Mouse (Mus musculus): ENCODE results near the gene Tmc2.

The Tmc2 gene

DNA sequence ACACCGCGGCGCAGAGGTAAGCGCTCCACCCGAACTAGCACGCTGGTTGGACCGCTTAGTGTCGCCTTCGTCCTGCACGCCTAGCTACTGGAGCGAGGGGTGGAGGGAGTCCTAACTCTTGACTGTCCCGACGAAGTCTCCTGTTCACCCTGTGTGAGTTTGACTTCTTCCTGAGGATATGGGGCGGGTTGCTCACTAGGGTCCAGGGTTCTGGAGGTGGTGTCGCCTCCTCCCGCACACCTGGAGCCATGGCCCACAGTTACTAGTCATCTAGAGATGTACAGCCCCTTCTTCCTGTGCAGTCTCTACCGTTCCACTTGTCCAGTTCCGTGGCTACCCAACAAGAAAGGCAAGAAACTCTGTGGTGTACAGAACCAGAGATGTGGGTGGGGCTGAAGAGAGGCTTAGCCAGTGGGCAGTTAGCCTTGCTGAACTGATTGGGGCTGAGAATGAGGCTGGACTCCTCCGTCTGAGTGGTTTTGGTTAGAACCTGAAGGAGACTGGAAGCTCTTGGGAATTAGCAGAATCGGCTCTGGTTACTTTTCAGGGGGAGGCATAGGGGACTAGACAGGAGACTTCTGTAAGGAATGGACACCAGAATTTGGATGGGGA lies 101.2 kb downstream of the Tmc2 start:
- DNase-seq (ENCODE audit: low spot score) = peak; percentile 52

DNA sequence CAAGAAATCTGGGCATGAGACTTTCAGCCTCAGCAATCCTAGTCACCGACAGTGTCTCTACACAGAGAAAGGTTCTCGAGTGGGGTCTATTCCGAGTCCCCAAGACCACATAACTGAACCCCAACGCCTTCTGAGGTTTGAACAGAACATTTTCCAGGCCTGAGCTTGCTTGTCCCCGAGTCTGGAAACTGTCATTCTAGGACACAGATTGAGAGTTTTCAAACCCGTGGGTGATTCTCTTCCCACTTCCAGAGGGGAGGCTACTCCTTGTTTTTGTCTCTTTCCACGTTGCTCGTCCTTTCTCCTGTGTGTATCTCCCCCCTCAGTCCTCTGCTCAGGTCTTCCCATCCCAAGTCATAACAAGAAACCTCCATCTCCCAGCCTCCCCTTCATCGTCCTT lies 102.6 kb downstream of the Tmc2 start:
- no peak for DNase-seq (ENCODE audit: low spot score)

DNA sequence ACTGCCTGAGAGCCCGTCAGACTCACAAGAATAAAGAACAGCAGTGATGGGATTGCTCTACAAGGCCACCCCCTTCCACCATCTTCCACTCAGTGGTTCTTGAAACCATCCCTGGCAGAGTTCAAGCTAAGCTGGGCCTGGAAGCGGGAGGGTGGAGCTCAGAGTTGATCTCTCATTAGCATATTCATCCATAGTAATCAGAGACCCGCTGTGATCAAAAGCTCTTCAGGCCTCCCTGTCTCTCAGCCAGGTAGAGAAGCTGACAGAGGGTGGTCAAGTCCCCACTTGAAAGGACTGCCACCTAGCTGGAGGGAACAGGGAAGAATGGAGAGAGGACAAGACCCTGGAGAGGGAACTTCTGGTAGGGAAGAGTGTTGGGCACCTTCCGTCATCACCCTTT lies 108.0 kb downstream of the Tmc2 start:
- no peak for DNase-seq (ENCODE audit: low spot score)
